Comparison of ENCODE assay signal across 8 mouse cellular contexts in genomic region chr10:127049395-127050118, GRCm38 (mm10). TPM values are rescaled to one million over a fixed set of nuclear protein-coding genes. Genes with fewer than 3 reads are reported as not detected.
A peak's percentile ranks its signal among the peaks of the same experiment; 100 is the strongest.
DNase-seq lines count a peak whose midpoint lies in the region; ATAC-seq and TF ChIP-seq lines count a peak whose summit lies in the region.

No protein-coding gene starts in this region.

- H3K4me2 ChIP-seq in liver, embryonic 11.5 days, result peak overlapping the region; percentile 30
- peak overlapping the region; percentile 55 for H3K4me2 ChIP-seq in stomach, postnatal 0 days (replicated peaks; ENCODE audit: low read depth)

- 2% methylated on average over 29 of the region's 29 CpGs for WGBS in cerebellum, adult 2 months
- WGBS in liver, embryonic 11.5 days, result 3% methylated on average over 29 of the region's 29 CpGs
- WGBS in stomach, postnatal 0 days, result 1% methylated on average over 29 of the region's 29 CpGs

- no peaks in the 10 kb centered on the region for H3K36me3 ChIP-seq in liver, embryonic 11.5 days (ENCODE audit: control insufficient read depth, insufficient read depth, low read length)
- no peaks in the 10 kb centered on the region; the same call in 1 of the 2 replicates for H3K36me3 ChIP-seq in stomach, postnatal 0 days (ENCODE audit: control insufficient read depth, insufficient read depth, low read length)

- DNase-seq in cerebellum, adult 2 months, result no peak
- DNase-seq in cerebellum, adult 8-10 months, result no peak
- peak; percentile 60 for DNase-seq in thymus, postnatal 4 days
- DNase-seq in thymus, postnatal 10 days (ENCODE audit: low spot score in 2 of 2), result no peak
- DNase-seq in liver, embryonic 11.5 days (ENCODE audit: low spot score), result no peak
- peak; percentile 61 for DNase-seq in stomach, postnatal 0 days (ENCODE audit: low spot score)
- no peak for DNase-seq in right cerebral cortex, postnatal 10 days (ENCODE audit: low spot score in 2 of 2)
- DNase-seq in natural killer cell, adult 2 months (ENCODE audit: low spot score in 2 of 2), result no peak

- TF ChIP-seq CTCF in cerebellum, adult 2 months (IDR thresholded peaks at IDR 0.05; ENCODE audit: borderline replicate concordance, insufficient read depth, low read depth, low read length), result peak; percentile 32; the same call in 1 of the 2 replicates
- TF ChIP-seq CTCF in stomach, postnatal 0 days (IDR thresholded peaks at IDR 0.05; ENCODE audit: low read depth), result peak; percentile 63

- no peak for TF ChIP-seq EP300 in stomach, postnatal 0 days (optimal IDR thresholded peaks at IDR 0.05)

- H3K27ac ChIP-seq in cerebellum, adult 2 months (ENCODE audit: insufficient read depth, low read length), result no peak overlapping the region
- H3K27ac ChIP-seq in liver, embryonic 11.5 days (ENCODE audit: low read depth, low read length), result no peak overlapping the region
- H3K27ac ChIP-seq in stomach, postnatal 0 days (replicated peaks), result no peak overlapping the region

- no peaks in the 10 kb centered on the region for H3K9me3 ChIP-seq in liver, embryonic 11.5 days (ENCODE audit: control insufficient read depth, low read length)
- H3K9me3 ChIP-seq in stomach, postnatal 0 days (ENCODE audit: control insufficient read depth, low read length), result no peaks in the 10 kb centered on the region

- 0 out of 2 replicates have a peak, but pooled peaks have one; percentile 30 for ATAC-seq in liver, embryonic 11.5 days (replicated peaks; ENCODE audit: low FRiP score)
- ATAC-seq in stomach, postnatal 0 days (ENCODE audit: low FRiP score, low TSS enrichment), result peak; percentile 43

- H3K9ac ChIP-seq in liver, embryonic 11.5 days (ENCODE audit: low read depth, low read length), result no peak overlapping the region
- 0 out of 2 replicates have a peak overlapping the region, but pooled peaks have one; percentile 13 for H3K9ac ChIP-seq in stomach, postnatal 0 days (ENCODE audit: low read length)

- no peaks in the 10 kb centered on the region; the same call in 1 of the 2 replicates for H3K4me1 ChIP-seq in cerebellum, adult 2 months (ENCODE audit: control insufficient read depth, insufficient read depth, low read length)
- H3K4me1 ChIP-seq in liver, embryonic 11.5 days (replicated peaks; ENCODE audit: control insufficient read depth, insufficient read depth, low read length), result peaks cover 3% of the 10 kb centered on the region; the same call in 1 of the 2 replicates
- H3K4me1 ChIP-seq in stomach, postnatal 0 days (replicated peaks; ENCODE audit: control insufficient read depth, insufficient read depth), result peaks cover 5% of the 10 kb centered on the region; the same call in 1 of the 2 replicates

- peaks cover 2% of the 10 kb centered on the region; the same call in 1 of the 2 replicates for H3K27me3 ChIP-seq in cerebellum, adult 2 months (ENCODE audit: control insufficient read depth, insufficient read depth, low read length)
- peaks cover 56% of the 10 kb centered on the region for H3K27me3 ChIP-seq in liver, embryonic 11.5 days (replicated peaks; ENCODE audit: control insufficient read depth, insufficient read depth, low read length)
- H3K27me3 ChIP-seq in stomach, postnatal 0 days (ENCODE audit: control insufficient read depth, insufficient read depth, low read length), result peaks cover 4% of the 10 kb centered on the region; the same call in 1 of the 2 replicates

- peak overlapping the region; percentile 32 for H3K4me3 ChIP-seq in cerebellum, adult 2 months (replicated peaks; ENCODE audit: insufficient read depth, low read depth, low read length)
- H3K4me3 ChIP-seq in liver, embryonic 11.5 days (ENCODE audit: low read depth, low read length), result peak overlapping the region; percentile 5; the same call in 1 of the 2 replicates
- peak overlapping the region; percentile 28 for H3K4me3 ChIP-seq in stomach, postnatal 0 days (ENCODE audit: low read depth, low read length)

- no peak for TF ChIP-seq POLR2A in cerebellum, adult 2 months (IDR thresholded peaks at IDR 0.05; ENCODE audit: borderline replicate concordance, insufficient read depth, low read length)

RNA-seq across cellular contexts. Expression of gene Cyp27b1, which starts 1.5 kb away (rescaled TPM):
- polyA plus RNA-seq in cerebellum, adult 2 months (2012; rRNA removed), result 0.19 and 0.29 TPM in 2 replicates
- polyA plus RNA-seq in liver, embryonic 11.5 days (2014; fragmentation: Nextera tagmentation; extraction: Ambion mirVana), result not detected in 2 replicates
- 0.13 TPM in 1 of 2 replicates, not detected in the other for polyA plus RNA-seq in stomach, postnatal 0 days (2015; fragmentation: Nextera tagmentation; extraction: Ambion mirVana)

RNA-seq across cellular contexts. Expression of gene Eef1akmt3, which starts 8.2 kb away (rescaled TPM):
- polyA plus RNA-seq in cerebellum, adult 2 months (2012; rRNA removed), result 0.13 TPM in 2 replicates
- 0.11 and 0.23 TPM in 2 replicates for polyA plus RNA-seq in liver, embryonic 11.5 days (2014; fragmentation: Nextera tagmentation; extraction: Ambion mirVana)
- polyA plus RNA-seq in stomach, postnatal 0 days (2015; fragmentation: Nextera tagmentation; extraction: Ambion mirVana), result 1.2 and 1.3 TPM in 2 replicates

RNA-seq across cellular contexts. Expression of gene Mettl1, which starts 8.3 kb away (rescaled TPM):
- 10.7 and 11.8 TPM in 2 replicates for polyA plus RNA-seq in cerebellum, adult 2 months (2012; rRNA removed)
- polyA plus RNA-seq in liver, embryonic 11.5 days (2014; fragmentation: Nextera tagmentation; extraction: Ambion mirVana), result 54.1 and 58.1 TPM in 2 replicates
- 32.4 and 36.8 TPM in 2 replicates for polyA plus RNA-seq in stomach, postnatal 0 days (2015; fragmentation: Nextera tagmentation; extraction: Ambion mirVana)

RNA-seq across cellular contexts. Expression of gene March9, which starts 10.4 kb away (rescaled TPM):
- 11.8 TPM in 2 replicates for polyA plus RNA-seq in cerebellum, adult 2 months (2012; rRNA removed)
- 0.38 TPM in 2 replicates for polyA plus RNA-seq in liver, embryonic 11.5 days (2014; fragmentation: Nextera tagmentation; extraction: Ambion mirVana)
- 0.75 and 0.81 TPM in 2 replicates for polyA plus RNA-seq in stomach, postnatal 0 days (2015; fragmentation: Nextera tagmentation; extraction: Ambion mirVana)

RNA-seq across cellular contexts. Expression of gene Cdk4, which starts 13.8 kb away (rescaled TPM):
- 141 and 143 TPM in 2 replicates for polyA plus RNA-seq in cerebellum, adult 2 months (2012; rRNA removed)
- polyA plus RNA-seq in liver, embryonic 11.5 days (2014; fragmentation: Nextera tagmentation; extraction: Ambion mirVana), result 1,533 and 1,539 TPM in 2 replicates
- 469 and 472 TPM in 2 replicates for polyA plus RNA-seq in stomach, postnatal 0 days (2015; fragmentation: Nextera tagmentation; extraction: Ambion mirVana)

Comparison
In these comparisons a context has a peak if more than half of its experiments do, and no peak if none do; other contexts are left out.
1. DNase-seq: peak in thymus, postnatal 4 days (single experiment) and stomach, postnatal 0 days (single experiment); none in cerebellum, adult 2 months (0 of 2), cerebellum, adult 8-10 months (single experiment), thymus, postnatal 10 days (0 of 2), liver, embryonic 11.5 days (single experiment), right cerebral cortex, postnatal 10 days (0 of 2) and natural killer cell, adult 2 months (0 of 2).
2. Peak in every context shown above with its lines, with median percentiles within 50 percentile points of each other: H3K4me3 ChIP-seq.